Mouse (Mus musculus): ENCODE data around the gene Tgds. TPM values are rescaled to one million over a fixed set of nuclear protein-coding genes. Genes with fewer than 3 reads are reported as not detected.
A peak's percentile ranks its signal among the peaks of the same experiment; 100 is the strongest.
"Not testable (repeated sequence)": the region's sequence is repeated elsewhere in the genome, so short reads cannot be mapped to it uniquely, and the experiment has no call there.

Gene Tgds
- polyA plus RNA-seq, 1 experiment from 2014 or later, result 13.0 TPM

DNA sequence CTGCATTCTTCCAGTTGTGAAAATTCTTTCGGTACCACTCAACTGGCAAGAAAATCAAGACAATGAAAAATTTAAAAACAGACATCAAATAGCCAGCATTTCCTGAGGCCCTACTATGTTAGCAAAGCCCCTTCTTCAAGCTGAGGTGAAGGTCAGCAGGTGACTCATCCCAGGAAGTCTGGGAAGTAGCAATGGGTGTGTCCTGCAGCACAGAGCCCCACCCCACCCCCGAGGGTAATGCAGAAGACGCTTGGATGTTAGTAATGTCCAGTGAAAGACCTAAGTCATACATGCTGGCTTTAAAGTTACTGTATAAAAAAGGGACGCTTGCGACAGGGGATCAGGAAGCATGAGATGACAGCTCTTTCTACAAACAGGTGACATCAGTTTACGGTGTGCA, 19.4 kb downstream of the Tgds start:
- H3K27ac ChIP-seq (ENCODE audit: low read length), result no peak overlapping the region
- H3K27me3 ChIP-seq (ENCODE audit: control insufficient read depth, insufficient read depth, low read depth, low read length), result no peaks in the 10 kb centered on the region
- H3K4me2 ChIP-seq (ENCODE audit: low read depth, low read length), result no peak overlapping the region
- 81% methylated on average over 6 of the region's 6 CpGs for WGBS (ENCODE audit: insufficient replicate concordance)
- no peak for ATAC-seq (ENCODE audit: low read depth)
- H3K9me3 ChIP-seq (replicated peaks; ENCODE audit: control insufficient read depth, low read length), result no peaks in the 10 kb centered on the region
- no peaks in the 10 kb centered on the region for H3K4me1 ChIP-seq (ENCODE audit: control insufficient read depth, low read depth, low read length)
- no peak overlapping the region for H3K4me3 ChIP-seq (ENCODE audit: low read depth, low read length)
- peaks cover 24% of the 10 kb centered on the region for H3K36me3 ChIP-seq (ENCODE audit: control insufficient read depth, insufficient read depth)
- no peak overlapping the region for H3K9ac ChIP-seq (ENCODE audit: low read depth, low read length)

GRCm38 (mm10) chr14:118107479-118107878, 25.1 kb downstream of the Tgds start:
- H3K27me3 ChIP-seq (ENCODE audit: control insufficient read depth, insufficient read depth, low read depth, low read length); H3K27ac ChIP-seq (ENCODE audit: low read length); H3K9me3 ChIP-seq (replicated peaks; ENCODE audit: control insufficient read depth, low read length); H3K4me1 ChIP-seq (ENCODE audit: control insufficient read depth, low read depth, low read length); H3K36me3 ChIP-seq (ENCODE audit: control insufficient read depth, insufficient read depth); ATAC-seq (ENCODE audit: low read depth); H3K4me2 ChIP-seq (ENCODE audit: low read depth, low read length); H3K9ac ChIP-seq (ENCODE audit: low read depth, low read length); H3K4me3 ChIP-seq (ENCODE audit: low read depth, low read length): not testable (repeated sequence)
- WGBS (ENCODE audit: insufficient replicate concordance), result 75% methylated on average over 2 of the region's 2 CpGs

DNA sequence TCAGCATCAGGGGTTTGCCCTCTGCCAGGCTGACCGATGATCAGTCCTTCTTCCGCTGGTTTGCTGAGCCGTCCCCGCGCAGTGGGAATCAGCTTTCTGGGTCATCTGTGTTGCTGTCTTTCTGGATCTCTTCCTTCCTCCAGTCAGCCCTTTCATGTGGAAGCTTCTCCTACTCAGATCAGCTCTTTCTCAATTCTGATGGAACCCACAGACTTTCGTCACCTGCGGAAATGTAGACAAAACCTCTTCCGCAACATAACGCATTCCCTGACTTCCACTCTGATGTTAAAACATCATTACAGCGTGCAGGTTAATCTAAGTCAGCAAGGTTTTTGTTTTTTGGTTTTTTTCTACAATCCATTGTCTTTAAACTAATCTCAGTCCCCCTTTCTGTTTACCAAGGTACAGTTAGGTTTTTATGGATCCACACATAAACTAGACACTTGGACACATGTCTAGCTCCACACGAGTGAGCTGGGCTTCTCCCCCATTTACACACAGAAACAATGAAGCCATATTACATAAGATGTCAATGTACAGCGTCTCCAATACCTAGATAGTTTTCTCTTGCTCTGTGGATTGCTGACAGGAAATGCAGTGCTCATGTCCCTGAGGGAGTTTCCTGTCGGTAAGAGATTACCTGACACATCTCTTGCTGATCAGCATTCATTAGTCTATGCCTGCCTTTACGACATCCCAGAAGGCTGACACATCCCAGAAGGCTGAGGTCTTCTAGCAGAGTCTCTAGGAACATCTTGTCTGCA, 31.1 kb downstream of the Tgds start:
- ATAC-seq (ENCODE audit: low read depth), result no peak
- WGBS (ENCODE audit: insufficient replicate concordance), result 64% methylated on average over 14 of the region's 14 CpGs
- no peak overlapping the region for H3K9ac ChIP-seq (ENCODE audit: low read depth, low read length)
- H3K36me3 ChIP-seq (ENCODE audit: control insufficient read depth, insufficient read depth), result no peaks in the 10 kb centered on the region
- no peaks in the 10 kb centered on the region for H3K4me1 ChIP-seq (ENCODE audit: control insufficient read depth, low read depth, low read length)
- no peak overlapping the region for H3K27ac ChIP-seq (ENCODE audit: low read length)
- H3K27me3 ChIP-seq (ENCODE audit: control insufficient read depth, insufficient read depth, low read depth, low read length), result no peaks in the 10 kb centered on the region
- no peak overlapping the region; the same call in 1 of the 2 replicates for H3K4me2 ChIP-seq (ENCODE audit: low read depth, low read length)
- no peak overlapping the region for H3K4me3 ChIP-seq (ENCODE audit: low read depth, low read length)
- H3K9me3 ChIP-seq (replicated peaks; ENCODE audit: control insufficient read depth, low read length), result no peaks in the 10 kb centered on the region

GRCm38 (mm10) chr14:118098265-118098664, 34.3 kb downstream of the Tgds start:
- Histone ChIP-seq H3K27ac (ENCODE audit: low read length) (no peak overlapping the region), H3K4me2 (ENCODE audit: low read depth, low read length) (no peak overlapping the region), H3K4me1 (ENCODE audit: control insufficient read depth, low read depth, low read length) (no peaks in the 10 kb centered on the region), H3K36me3 (ENCODE audit: control insufficient read depth, insufficient read depth) (no peaks in the 10 kb centered on the region), H3K27me3 (ENCODE audit: control insufficient read depth, insufficient read depth, low read depth, low read length) (no peaks in the 10 kb centered on the region), H3K9ac (ENCODE audit: low read depth, low read length) (no peak overlapping the region), H3K9me3 (replicated peaks; ENCODE audit: control insufficient read depth, low read length) (no peaks in the 10 kb centered on the region), H3K4me3 (ENCODE audit: low read depth, low read length) (no peak overlapping the region)
- WGBS (ENCODE audit: insufficient replicate concordance), result 43% methylated on average over 2 of the region's 2 CpGs
- ATAC-seq (ENCODE audit: low read depth), result peak; percentile 48

- peak overlapping the region; percentile 85 for H3K4me2 ChIP-seq (ENCODE audit: low read depth, low read length)
- H3K4me3 ChIP-seq (ENCODE audit: low read depth, low read length), result peak overlapping the region; percentile 74
- peak; percentile 37; the same call in 1 of the 2 replicates for ATAC-seq (ENCODE audit: low read depth)
- H3K9ac ChIP-seq (ENCODE audit: low read depth, low read length), result peak overlapping the region; percentile 66
- H3K27ac ChIP-seq (ENCODE audit: low read length), result no peak overlapping the region
- H3K27me3 ChIP-seq (ENCODE audit: control insufficient read depth, insufficient read depth, low read depth, low read length), result no peaks in the 10 kb centered on the region
- WGBS (ENCODE audit: insufficient replicate concordance), result 1% methylated on average over 18 of the region's 18 CpGs
- H3K9me3 ChIP-seq (replicated peaks; ENCODE audit: control insufficient read depth, low read length), result no peaks in the 10 kb centered on the region
- peaks cover 3% of the 10 kb centered on the region; the same call in 1 of the 2 replicates for H3K4me1 ChIP-seq (ENCODE audit: control insufficient read depth, low read depth, low read length)
- no peaks in the 10 kb centered on the region for H3K36me3 ChIP-seq (ENCODE audit: control insufficient read depth, insufficient read depth)
Measured at GRCm38 (mm10) chr14:118089806-118090392, 42.7 kb downstream of the Tgds start.

DNA sequence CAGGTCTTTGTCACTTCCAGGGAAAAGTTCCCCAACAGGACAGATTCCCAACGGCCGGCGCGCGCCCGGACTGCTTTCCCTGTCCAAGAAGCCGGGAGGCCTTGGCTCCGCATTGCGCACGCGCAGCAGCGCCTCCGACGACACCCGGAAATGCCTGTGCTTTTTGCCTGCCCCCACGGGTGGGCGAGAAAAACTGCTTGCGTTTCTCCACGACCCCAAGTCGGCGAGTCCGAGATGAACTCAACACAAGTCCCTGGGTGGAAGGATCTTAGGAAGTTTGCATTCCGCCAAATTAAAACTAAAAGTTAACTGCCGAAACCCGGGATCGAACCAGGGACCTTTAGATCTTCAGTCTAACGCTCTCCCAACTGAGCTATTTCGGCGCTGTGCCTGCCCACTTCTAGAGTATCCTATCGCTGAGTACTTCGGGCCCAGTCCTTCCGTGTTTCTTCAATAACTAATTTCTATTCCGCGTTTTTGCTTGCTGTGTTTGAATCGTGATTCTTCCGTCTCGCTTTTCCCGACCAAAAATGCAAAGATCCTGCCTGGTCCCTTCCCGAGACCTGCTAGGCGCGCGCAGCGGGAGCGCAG, 43.2 kb downstream of the Tgds start:
- under 1% methylated on average over 44 of the region's 44 CpGs for WGBS (ENCODE audit: insufficient replicate concordance)
- peak overlapping the region; percentile 59 for H3K27ac ChIP-seq (ENCODE audit: low read length)
- ATAC-seq (ENCODE audit: low read depth), result peak; percentile 77
- peak overlapping the region; percentile 66 for H3K9ac ChIP-seq (ENCODE audit: low read depth, low read length)
- peaks cover 3% of the 10 kb centered on the region; the same call in 1 of the 2 replicates for H3K4me1 ChIP-seq (ENCODE audit: control insufficient read depth, low read depth, low read length)
- no peaks in the 10 kb centered on the region for H3K36me3 ChIP-seq (ENCODE audit: control insufficient read depth, insufficient read depth)
- no peaks in the 10 kb centered on the region for H3K27me3 ChIP-seq (ENCODE audit: control insufficient read depth, insufficient read depth, low read depth, low read length)
- H3K4me3 ChIP-seq (ENCODE audit: low read depth, low read length), result peak overlapping the region; percentile 74
- peak overlapping the region; percentile 85 for H3K4me2 ChIP-seq (ENCODE audit: low read depth, low read length)
- no peaks in the 10 kb centered on the region for H3K9me3 ChIP-seq (replicated peaks; ENCODE audit: control insufficient read depth, low read length)

GRCm38 (mm10) chr14:118088437-118089207, 43.9 kb downstream of the Tgds start:
- Histone ChIP-seq H3K4me3 (ENCODE audit: low read depth, low read length) (peak overlapping the region; percentile 74), H3K27ac (ENCODE audit: low read length) (no peak overlapping the region), H3K4me2 (ENCODE audit: low read depth, low read length) (peak overlapping the region; percentile 85), H3K9me3 (replicated peaks; ENCODE audit: control insufficient read depth, low read length) (no peaks in the 10 kb centered on the region), H3K36me3 (ENCODE audit: control insufficient read depth, insufficient read depth) (no peaks in the 10 kb centered on the region), H3K27me3 (ENCODE audit: control insufficient read depth, insufficient read depth, low read depth, low read length) (no peaks in the 10 kb centered on the region), H3K9ac (ENCODE audit: low read depth, low read length) (peak overlapping the region; percentile 66), H3K4me1 (ENCODE audit: control insufficient read depth, low read depth, low read length) (peaks cover 3% of the 10 kb centered on the region; the same call in 1 of the 2 replicates)
- 9% methylated on average over 22 of the region's 22 CpGs for WGBS (ENCODE audit: insufficient replicate concordance)
- peak; percentile 56 for ATAC-seq (ENCODE audit: low read depth)

DNA sequence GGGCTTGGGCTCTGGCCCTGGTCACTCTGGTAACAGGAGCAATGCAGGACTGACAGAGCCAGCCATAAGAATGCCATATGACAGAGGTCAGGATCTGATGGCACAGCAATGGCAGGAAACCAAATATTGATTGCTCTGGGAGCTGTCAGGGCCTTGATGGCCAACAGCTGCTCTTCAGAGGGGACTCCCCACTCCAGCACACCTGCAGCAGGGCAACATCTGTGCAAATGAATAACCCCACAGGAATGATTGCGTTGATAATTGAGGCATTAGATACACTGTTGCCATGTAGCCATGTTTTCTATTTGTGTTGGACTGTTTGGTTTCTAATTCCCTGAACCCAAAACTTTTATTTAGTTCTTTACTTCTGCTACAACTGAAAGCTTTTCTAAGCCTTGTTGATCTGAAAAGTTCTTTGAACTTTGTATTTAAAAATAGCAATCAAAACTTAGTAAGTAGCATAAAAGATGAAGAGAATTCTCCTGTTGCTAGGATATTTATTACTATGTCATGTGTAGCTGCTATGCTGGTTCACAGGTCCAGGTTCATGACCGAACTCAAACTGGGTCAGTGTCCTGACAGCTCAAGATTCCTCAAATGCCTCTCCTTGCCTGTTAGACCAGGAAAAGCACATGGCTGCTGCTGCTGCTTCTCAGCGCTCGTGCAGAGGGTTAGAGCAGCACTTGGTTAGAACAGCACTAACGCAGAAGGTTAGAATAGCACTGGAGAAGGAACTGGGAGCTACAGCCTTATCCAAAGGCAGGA, 46.1 kb downstream of the Tgds start:
- Histone ChIP-seq H3K9ac (ENCODE audit: low read depth, low read length) (no peak overlapping the region), H3K4me2 (ENCODE audit: low read depth, low read length) (no peak overlapping the region), H3K27me3 (ENCODE audit: control insufficient read depth, insufficient read depth, low read depth, low read length) (no peaks in the 10 kb centered on the region), H3K4me3 (ENCODE audit: low read depth, low read length) (no peak overlapping the region), H3K4me1 (ENCODE audit: control insufficient read depth, low read depth, low read length) (peaks cover 3% of the 10 kb centered on the region; the same call in 1 of the 2 replicates), H3K36me3 (ENCODE audit: control insufficient read depth, insufficient read depth) (no peaks in the 10 kb centered on the region), H3K9me3 (replicated peaks; ENCODE audit: control insufficient read depth, low read length) (no peaks in the 10 kb centered on the region), H3K27ac (ENCODE audit: low read length) (no peak overlapping the region)
- 58% methylated on average over 5 of the region's 5 CpGs for WGBS (ENCODE audit: insufficient replicate concordance)
- no peak for ATAC-seq (ENCODE audit: low read depth)

All from liver, embryonic 16.5 days (tissue).